Mouse (Mus musculus): ENCODE measurements at regions not wholly inside any gene's neighbourhood (a gene's known extent, or its start where the extent isn't known, plus 50 kb on each side); places are given as distances from the start of the nearest gene placed in this dataset.
A peak's percentile ranks its signal among the peaks of the same experiment; 100 is the strongest.

DNA sequence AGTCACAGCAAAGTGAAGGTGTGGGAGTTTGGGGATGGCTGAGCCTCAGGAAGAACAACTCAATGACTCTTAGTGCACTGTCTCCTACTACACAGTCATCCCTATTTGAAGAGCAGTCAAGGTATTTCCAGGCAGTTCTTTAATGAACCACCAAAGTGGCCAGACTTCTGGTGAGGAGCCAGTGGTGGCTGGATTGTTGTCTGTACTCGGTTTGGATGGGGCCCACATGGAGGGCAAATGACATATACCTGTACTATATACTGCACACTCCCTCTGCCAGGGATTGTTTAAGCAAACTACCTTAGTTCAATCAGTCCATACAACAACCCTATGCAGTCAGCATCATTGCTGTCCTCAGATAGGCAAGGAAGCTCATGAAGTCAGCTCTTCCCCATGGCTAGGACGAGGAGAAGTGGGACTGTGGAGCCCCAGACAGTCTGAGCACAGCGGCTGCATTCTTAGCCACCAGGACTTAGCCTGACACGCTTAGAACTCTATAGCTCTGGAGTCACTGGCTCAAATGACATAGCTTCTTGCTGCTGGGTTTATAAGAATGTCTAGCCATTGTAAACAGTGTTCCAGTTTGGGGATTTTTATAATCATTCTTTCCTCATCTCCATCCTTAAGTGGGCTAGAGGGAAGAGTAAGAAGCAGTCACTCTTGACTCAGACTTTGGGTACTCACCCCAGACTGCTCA, 72.8 kb upstream of the Boc start:
- intact Hi-C loops (cut with DNase I) = no loop called here
- no peak for DNase-seq (ENCODE audit: low spot score in 2 of 2)

DNA sequence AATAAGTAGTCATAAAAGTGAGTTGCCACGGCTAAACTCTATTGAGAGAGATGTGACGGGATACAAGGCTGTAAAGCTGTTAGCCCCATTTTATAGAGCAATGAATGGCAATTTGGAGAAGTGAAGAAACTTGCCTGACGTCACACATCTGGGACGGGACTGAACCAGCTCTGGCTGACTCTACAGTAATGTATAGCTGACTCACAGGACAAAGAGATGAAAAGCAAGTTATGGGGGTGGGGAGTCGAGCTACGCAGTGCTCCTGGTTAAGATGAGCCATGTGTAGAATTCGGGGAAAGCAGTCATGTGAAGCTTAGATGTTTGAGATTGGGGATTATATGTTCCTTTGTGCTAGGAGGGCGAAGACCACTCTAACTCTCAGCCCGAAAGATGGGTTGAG, 72.2 kb upstream of the Boc start:
- no peak for DNase-seq (ENCODE audit: low spot score in 2 of 2)
- intact Hi-C loops (cut with DNase I) = no loop called here

DNA sequence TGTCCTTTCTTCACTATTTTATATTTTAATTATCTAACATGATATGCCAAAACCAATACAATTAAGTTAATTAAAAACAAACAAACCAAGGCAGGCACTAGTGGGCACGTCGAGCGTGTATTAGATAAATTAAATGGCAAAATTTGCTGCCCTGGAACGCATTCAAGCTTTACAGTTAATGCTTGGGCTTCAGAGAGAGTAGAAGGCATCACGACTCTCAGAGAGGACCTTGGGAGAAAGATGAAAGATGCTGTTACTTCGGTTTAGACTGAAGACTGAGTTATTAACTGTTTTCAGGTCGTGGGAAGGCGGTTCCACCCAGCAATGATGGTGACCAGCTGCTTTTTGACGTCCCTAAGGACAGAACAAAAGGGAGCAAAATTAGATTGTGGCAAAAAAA, 71.7 kb upstream of the Boc start:
- no peak for DNase-seq (ENCODE audit: low spot score in 2 of 2)
- intact Hi-C loops (cut with DNase I) = no loop called here

DNA sequence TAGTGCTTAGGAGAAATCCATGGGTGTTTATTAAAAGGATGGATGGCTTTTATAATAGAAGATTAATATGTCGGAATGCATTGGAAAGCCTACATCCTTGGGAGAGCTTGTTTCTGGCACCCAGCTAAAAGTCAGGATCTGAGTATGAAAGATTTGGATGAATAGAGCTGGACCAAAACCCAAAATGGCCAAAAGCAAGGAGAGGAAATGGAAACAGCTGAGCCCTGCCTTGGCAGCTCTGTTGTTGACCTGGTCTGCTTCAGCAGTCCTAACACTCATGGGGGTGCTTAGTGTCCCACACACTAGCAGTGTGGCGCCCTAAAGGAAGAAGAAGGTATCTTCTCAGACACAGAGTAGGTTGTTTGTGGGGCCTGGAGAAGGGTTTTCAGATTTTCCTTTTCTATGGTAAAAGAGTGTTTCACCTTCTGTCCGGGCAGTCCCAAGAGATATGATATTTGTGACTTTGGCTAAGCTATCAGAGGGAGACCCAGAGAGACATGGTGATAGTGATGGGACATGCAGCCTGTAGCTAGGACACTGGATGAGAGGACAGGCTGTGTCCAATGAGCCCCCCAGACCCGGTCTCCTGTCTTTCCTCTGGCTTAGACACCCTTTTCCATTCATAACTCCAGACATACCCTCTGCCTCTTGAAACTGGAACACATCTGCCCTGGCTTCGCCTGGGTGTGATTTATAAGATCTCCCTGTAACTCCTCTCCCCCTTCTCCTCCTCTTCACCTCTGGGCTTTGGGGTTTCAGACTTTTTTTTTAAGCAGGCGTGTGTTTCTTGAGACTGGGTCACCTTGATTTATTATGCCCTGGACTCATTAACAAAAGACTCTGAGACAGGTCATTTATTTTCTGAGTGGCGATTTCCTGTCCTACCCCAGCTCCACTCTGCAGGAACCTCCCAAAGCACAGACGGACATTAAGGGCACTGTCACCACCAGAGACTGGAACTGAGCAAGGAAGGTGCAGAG, 70.9 kb upstream of the Boc start:
- intact Hi-C loops (cut with DNase I) = no loop called here
- no peak for DNase-seq (ENCODE audit: low spot score in 2 of 2)

DNA sequence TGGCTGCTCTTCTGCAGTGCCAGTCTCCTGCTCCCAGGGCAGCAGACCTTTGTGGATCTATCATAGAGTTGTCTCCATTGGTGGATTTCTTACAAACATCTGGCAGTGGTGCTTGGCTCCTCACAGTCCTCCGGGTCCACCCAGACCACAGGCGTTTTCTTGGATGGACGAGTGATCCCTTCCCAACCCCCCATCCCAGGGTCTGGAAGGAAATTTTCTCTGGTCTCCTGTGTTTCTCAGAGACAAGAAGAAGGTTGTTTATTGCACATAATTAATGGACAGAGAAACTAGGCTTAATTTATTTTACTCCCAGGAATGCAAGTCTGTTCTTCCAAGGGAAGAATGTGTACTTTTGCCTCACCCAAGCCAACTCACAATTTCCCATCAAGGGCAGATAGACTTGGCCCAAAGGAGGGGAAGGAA, 67.2 kb upstream of the Boc start:
- intact Hi-C loops (cut with DNase I) = no loop called here
- DNase-seq (ENCODE audit: low spot score in 2 of 2) = no peak

DNA sequence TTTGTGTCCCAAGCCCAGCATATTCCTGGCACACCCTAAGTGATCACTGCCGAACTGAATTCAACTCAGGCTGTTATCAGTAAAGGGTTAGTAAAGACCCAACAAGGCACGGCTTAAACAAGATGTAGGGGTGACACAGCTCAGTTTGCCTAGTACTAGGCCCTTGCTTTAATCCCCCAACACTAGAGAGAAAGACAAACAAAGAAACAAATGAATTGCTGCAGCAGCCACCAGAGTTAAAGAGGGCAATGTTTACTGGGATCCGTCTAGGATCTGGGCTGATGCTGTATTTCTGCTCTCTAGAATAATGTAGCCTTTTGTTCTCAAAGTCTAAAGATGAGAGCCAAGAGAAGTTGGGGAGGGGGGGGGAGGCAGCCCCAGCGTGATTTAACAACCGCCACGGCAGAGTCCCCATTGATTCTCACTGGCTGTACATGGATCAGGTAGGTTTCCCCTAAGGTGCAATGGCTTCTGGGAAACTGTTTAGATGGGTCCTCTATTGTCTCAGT, 66.5 kb upstream of the Boc start:
- intact Hi-C loops (cut with DNase I) = no loop called here
- DNase-seq (ENCODE audit: low spot score in 2 of 2) = no peak

DNA sequence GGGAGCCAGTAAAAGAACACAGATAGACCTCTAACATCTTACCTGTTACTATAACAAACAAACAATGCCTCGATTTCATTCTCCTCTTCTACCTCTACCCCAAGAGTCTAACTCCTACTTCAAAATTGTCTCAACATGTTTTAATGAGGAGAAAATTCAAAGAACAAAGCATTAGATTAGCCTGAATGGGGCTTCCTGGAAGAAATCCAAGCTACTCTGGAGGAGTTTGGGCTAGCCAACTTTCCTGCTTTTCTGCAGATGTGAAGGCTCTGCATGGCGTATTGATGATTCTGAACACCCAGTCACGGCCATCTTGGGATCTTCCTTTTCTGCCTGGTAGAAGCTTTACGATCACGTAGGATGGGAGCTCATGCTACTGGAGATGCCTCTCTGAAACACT, 62.9 kb upstream of the Boc start:
- no peak for DNase-seq (ENCODE audit: low spot score in 2 of 2)
- intact Hi-C loops (cut with DNase I) = no loop called here

DNA sequence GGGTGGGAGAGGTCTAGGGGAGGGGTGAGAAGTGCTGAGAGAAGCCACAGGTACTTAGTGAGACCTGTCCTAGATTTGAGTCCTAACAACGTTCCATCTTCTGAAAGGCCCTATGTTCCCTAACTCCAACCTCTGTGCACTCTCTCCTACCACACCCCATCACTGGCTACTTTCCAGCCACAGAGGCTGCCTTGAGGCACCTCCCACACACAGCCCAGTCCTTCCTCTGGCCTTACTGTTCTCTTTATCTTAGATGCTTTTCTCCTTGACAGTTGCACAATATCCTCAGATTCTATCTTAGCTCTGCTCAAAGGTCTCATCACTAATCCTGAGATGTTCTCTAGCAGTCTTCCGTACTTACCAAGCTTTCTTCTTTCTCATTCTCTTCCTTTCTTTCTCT, 61.8 kb upstream of the Boc start:
- intact Hi-C loops (cut with DNase I) = no loop called here
- no peak for DNase-seq (ENCODE audit: low spot score in 2 of 2)

DNA sequence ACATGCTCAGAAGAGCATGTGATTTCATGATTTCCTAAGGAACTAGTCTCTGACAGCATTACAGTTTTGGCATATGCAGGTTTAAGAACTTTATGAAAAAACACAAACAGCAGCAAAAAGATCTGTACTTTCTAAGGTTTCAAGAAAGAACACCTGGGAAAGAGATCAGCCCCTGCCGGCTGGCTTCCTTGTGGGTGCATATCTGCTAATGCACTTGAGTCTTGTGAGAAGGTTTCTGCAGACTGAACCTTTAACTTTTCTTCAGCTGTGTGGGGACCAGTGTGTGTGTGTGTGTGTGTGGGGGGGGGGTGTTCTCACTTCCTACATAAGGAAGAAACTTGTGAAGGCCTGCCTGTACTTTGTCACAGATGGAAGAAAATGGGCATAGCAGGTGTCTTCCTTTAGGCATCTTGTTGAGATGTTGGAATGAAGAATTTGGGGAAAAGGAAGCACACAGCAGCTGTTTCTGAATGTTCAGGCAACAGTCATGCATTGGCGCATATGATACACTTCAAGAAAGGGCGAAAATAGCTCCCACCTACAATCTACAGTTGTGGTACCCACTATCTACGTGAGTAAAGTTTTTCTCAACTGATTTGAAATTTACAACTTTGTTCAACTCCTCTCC, 60.9 kb upstream of the Boc start:
- intact Hi-C loops (cut with DNase I) = no loop called here
- DNase-seq (ENCODE audit: low spot score in 2 of 2) = peak; percentile 7 to 66

DNA sequence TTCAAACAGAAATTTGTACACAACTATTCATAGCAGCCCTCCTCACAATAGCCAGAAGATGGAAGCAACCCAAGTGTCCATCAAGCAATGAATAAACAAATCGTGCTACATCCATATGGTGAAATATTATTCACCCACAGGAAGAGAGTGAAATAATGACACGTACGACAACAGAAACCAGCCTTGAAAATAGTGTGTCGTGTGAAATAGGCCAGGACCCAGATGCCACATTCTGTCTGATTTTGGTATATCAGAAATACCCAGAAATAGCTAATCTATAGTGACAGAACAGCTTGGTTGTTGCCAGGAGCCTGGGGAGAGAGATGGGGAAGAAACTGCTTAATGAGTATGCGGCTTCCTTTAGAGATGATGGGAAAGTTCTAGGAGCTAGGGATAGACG, 58.3 kb upstream of the Boc start:
- intact Hi-C loops (cut with DNase I) = no loop called here
- peak in 1 of 2 experiments; percentile 9 for DNase-seq (ENCODE audit: low spot score in 2 of 2)

DNA sequence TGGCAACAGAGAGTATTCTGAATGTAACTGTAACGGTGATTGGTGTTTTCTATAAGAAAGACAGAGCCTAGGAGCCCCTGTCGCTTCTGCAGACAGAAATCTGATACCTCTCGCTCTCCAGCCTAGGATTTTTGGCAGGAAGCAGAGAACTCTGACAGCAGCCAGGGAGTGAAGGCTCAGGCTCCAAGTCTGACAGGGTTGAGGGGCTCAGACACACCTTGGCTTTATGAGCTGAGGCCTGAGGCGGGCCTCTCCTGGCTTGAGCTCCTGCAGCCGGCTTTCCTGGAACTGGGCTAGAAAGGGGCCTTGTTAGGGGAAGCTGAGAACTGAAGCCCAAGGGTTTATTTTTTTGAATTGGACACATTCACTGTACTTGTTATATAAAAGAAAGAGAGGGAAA, 57.7 kb upstream of the Boc start:
- no peak for DNase-seq (ENCODE audit: low spot score in 2 of 2)
- intact Hi-C loops (cut with DNase I) = no loop called here

DNA sequence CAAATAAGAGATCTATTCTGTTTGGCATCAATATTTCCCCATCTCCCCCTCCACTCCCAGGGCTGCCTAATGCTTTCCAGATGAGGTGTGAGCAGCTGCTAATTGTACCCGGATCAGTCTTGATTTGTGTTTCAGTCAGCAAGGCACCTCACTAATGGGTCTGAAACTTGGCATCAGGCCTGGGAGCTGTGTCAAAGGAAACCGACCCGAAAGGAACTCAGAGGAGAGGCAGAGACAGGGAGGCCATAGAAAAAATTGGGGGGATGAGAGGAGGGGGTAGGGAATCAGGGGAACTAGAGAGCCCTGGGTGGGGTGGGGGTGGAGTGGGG, 57.1 kb upstream of the Boc start:
- intact Hi-C loops (cut with DNase I) = no loop called here
- no peak for DNase-seq (ENCODE audit: low spot score in 2 of 2)

DNA sequence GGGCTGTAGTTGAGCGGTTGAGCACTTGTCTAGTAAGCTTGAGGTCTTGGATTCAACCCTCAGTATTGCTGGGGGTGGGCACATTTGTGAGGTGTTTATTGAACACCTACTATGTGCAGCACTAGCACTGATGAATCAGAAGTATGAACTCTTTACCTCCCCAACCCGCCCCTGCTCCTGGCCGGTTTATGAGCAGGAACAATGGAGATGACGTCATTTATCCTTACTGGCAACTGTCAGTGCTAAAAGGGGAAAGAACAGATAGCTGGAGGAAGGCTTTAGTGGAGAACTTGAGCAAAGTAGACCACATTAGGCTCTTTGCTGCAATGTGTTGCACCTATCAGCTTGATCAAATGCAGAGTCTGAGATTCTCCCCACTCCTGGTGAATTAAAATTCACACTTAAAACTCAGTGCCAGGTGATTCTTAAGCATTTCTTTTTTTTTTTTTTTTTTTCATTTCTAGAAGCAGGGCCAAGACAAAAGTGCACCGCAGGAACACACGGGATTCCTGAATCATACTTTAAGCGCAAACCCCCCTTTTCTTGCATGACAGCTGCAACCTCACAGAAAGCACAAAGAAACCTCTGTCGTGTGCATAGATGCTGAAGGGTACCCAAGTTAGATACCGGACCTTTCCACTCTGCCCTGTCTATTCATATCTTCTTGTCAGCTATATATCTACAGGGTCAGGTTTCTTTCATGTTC, 56.6 kb upstream of the Boc start:
- DNase-seq (ENCODE audit: low spot score in 2 of 2) = no peak
- intact Hi-C loops (cut with DNase I) = no loop called here

DNA sequence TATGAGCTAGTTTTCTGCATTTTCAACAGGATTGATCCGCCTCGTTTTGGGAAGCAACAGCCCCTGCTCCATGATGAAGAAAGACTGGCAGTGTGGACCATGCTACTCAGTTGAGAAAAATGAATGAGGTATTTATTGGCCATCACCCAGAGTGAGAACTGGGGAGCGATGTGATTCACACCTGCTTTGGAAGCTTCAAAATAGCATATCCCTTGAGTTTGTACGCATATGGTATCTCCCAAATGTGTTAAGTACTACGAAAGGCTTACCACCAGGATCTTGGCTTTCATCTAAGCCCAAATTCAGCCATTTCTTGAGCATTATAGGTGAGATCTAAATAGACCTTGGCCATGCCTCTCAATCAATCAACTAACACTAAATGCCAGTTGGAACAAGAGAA, 55.5 kb upstream of the Boc start:
- DNase-seq (ENCODE audit: low spot score in 2 of 2) = no peak
- intact Hi-C loops (cut with DNase I) = loop anchor here (5.0 kb wide), 1 partner anchor 68 kb away; no protein-coding TSS in a partner anchor

DNA sequence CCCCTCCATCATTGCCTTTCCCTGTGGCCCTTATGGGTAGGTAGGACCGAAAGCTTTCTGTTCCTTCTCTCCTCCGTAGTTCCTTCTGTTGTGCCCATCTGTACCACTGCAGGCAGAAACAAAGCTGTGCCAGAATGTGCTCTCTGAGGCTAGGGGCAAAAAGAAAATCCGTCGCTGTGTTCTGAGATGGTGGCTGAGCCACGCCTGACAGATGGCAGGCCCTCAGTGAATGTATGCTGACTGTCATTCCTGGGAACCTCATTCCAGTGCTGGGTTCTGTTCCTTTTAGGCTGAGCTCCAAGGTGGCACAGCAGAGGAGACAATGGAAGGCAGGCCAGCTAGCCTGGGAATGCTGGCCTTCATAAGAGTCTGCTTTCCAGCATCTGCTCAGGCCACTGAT, 54.0 kb upstream of the Boc start:
- intact Hi-C loops (cut with DNase I) = loop anchor here (5.0 kb wide), 1 partner anchor 70 kb away; no protein-coding TSS in a partner anchor
- peak in 1 of 2 experiments; percentile 58 for DNase-seq (ENCODE audit: low spot score in 2 of 2)

DNA sequence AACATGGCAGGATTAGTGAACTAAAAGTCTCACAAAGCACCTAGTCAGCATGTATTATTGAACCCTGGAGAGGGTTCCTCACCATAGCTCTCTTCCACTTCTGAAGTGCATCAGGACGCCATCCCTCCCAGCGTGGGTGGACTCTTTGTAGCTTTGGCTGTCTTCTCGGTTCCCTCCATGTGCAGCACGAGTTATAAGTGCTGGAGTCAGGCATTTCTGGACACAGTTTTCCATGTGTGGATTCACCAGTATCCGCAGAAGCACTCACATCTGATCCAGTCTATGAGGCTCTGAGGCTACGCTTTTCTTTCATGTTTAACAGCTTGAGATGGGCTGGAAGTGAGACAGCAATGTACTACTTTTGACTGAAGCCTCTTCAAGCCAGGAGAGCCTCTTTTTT, 52.8 kb upstream of the Boc start:
- peak in 1 of 2 experiments; percentile 50 for DNase-seq (ENCODE audit: low spot score in 2 of 2)
- intact Hi-C loops (cut with DNase I) = loop anchor here (5.0 kb wide), 1 partner anchor 71 kb away; no protein-coding TSS in a partner anchor

DNA sequence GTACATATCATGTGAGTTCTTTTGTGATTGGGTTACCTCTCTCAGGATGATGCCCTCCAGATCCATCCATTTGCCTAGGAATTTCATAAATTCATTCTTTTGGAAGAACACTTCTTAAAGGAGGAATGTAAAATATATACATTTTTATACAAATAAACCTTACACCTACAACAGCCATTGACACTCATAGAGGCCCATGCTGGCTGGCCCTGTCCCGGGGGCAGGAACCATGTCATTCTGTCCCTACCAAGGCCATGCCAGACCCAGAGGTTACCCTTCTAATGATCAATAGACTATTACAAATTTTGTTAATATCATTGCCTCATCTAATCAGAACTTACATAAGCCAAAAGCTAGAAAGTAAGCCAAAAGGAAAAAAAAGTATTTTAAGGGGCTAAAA, 49.9 kb upstream of the Boc start:
- no peak for DNase-seq (ENCODE audit: low spot score in 2 of 2)
- intact Hi-C loops (cut with DNase I) = no loop called here
